Mouse (Mus musculus): ENCODE measurements at regions not wholly inside any gene's neighbourhood (a gene's known extent, or its start where the extent isn't known, plus 50 kb on each side); places are given as distances from the start of the nearest gene placed in this dataset.

DNA sequence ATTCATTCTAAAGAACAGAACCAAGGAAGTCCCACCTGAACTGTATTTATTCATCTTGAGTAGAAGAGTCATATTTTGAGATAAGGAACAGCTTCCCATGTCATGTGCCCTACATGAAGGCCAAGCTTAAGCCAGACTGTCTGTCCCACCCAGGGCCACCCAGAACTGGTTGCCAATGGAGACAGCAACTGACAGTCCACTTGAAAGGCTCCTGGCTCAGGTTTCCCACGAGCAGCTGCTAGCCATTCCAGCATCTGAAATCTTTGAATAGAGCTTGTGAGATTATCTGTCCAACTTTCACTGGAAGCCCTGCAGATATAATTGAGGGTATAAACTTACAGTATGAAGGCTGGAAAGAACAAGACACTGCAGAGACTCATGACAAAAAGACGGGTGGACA, 1510.6 kb downstream of the Slc22a22 start:
- Histone ChIP-seq H3K27ac (ENCODE audit: insufficient read depth, low read length) (no peak overlapping the region), H3K4me3 (replicated peaks; ENCODE audit: insufficient read depth, low read depth, low read length) (no peak overlapping the region), H3K27me3 (ENCODE audit: control insufficient read depth, insufficient read depth, low read length) (no peaks in the 10 kb centered on the region), H3K4me1 (ENCODE audit: control insufficient read depth, insufficient read depth, low read length) (no peaks in the 10 kb centered on the region)
- TF ChIP-seq POLR2A (IDR thresholded peaks at IDR 0.05; ENCODE audit: borderline replicate concordance, insufficient read depth, low read length) (no peak), CTCF (IDR thresholded peaks at IDR 0.05; ENCODE audit: borderline replicate concordance, insufficient read depth, low read depth, low read length) (no peak)
- 2% methylated on average over 2 of the region's 2 CpGs for WGBS
- DNase-seq: no peak

DNA sequence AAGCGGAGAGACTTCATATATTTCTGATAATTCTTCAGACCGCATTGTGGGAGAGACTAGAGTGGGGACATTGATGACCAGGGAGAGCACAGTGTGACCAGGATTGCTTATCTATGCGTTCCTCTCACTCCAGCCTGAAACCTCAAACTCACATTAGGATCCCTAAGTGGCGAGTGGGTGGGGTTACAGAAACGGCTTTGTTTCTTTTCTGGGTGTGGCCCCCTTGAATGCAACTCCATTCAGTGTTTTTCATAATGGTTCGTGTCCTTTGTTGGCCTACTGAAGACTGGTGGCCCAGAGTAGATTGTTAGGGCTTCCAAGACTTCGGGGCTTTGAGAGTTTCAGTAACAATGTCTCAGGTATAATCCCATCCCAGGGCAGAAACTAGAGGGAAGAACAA, 1512.1 kb downstream of the Slc22a22 start:
- no peaks in the 10 kb centered on the region for H3K27me3 ChIP-seq (ENCODE audit: control insufficient read depth, insufficient read depth, low read length)
- H3K27ac ChIP-seq (ENCODE audit: insufficient read depth, low read length): no peak overlapping the region
- TF ChIP-seq CTCF (IDR thresholded peaks at IDR 0.05; ENCODE audit: borderline replicate concordance, insufficient read depth, low read depth, low read length): no peak
- TF ChIP-seq POLR2A (IDR thresholded peaks at IDR 0.05; ENCODE audit: borderline replicate concordance, insufficient read depth, low read length): no peak
- 84% methylated on average over 7 of the region's 7 CpGs for WGBS
- DNase-seq: no peak
- H3K4me1 ChIP-seq (ENCODE audit: control insufficient read depth, insufficient read depth, low read length): no peaks in the 10 kb centered on the region
- H3K4me3 ChIP-seq (replicated peaks; ENCODE audit: insufficient read depth, low read depth, low read length): no peak overlapping the region

DNA sequence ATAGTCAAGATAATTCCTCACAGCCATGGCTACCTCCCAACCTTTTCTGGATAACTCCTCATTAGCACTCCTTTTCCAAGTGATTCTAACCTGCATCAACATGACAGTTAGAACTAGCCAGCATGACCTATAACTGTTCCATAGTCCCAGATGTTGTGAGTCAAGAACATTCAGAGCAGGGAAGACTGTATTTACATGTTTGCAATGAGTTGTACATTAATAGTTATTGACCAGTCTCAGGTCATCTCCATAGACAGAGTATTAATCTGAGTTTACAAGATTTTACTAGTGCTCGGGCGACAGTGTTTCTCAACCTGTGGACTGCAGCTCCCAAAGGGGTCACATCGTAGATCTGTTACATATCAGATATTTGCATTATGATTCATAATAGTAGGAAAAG, 1515.3 kb downstream of the Slc22a22 start:
- WGBS: 96% methylated on average over 3 of the region's 3 CpGs
- Histone ChIP-seq H3K4me3 (replicated peaks; ENCODE audit: insufficient read depth, low read depth, low read length) (no peak overlapping the region), H3K27ac (ENCODE audit: insufficient read depth, low read length) (no peak overlapping the region), H3K4me1 (ENCODE audit: control insufficient read depth, insufficient read depth, low read length) (no peaks in the 10 kb centered on the region), H3K27me3 (ENCODE audit: control insufficient read depth, insufficient read depth, low read length) (no peaks in the 10 kb centered on the region)
- DNase-seq: no peak
- TF ChIP-seq CTCF (IDR thresholded peaks at IDR 0.05; ENCODE audit: borderline replicate concordance, insufficient read depth, low read depth, low read length): no peak
- TF ChIP-seq POLR2A (IDR thresholded peaks at IDR 0.05; ENCODE audit: borderline replicate concordance, insufficient read depth, low read length): no peak
